Mouse (Mus musculus) right cerebral cortex, postnatal 4 days (tissue): ENCODE data around the gene Pkm.

Experiments used
- DNase-seq: peaks from one replicate; pipeline ENCODE4 v3.0.0-alpha.2; 2022

The Pkm gene

GRCm38 (mm10) chr9:59655958-59656634 lies at the start of gene Pkm:
Gene Pkm (plus strand): TSS chr9:59656368.
- peak; percentile 90 for DNase-seq

DNA sequence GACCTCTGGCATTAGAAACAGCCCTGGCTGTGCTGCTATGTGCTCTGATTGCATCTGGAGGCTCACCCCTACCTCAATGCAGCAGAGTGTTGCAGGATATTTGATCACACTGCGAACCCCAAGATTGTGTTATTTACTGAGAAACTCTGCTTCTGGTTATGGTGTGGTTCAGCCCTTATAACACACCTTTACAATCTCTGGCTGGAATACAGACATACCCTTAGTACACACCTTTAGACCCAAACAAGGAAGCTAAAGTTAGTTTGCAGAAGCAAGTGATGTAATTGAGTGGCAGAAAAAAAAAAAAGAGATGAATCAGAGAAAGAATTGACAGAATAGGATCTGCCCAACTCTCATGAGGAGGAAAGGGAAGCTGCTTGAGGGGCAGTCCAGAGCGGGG lies 45.2 kb upstream of the Pkm start:
- no peak for DNase-seq

DNA sequence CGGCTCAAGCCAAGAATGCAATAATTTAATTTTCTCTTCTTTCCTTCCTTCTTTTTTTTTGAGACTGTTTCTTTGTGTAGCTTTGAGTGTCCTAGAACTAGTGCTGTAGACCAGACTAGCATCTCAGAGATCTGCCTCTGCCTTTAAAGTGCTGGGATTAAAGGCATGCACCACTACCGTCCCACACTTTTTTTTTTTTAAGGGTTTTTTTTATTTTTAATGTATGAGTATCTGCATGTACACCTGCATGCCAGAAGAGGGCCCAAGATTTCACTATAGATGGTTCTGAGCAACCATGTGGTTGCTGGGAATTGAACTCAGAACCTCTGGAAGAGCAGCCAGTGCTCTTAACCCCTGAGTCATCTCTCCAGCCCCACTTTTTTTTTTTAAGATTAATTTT lies 40.4 kb upstream of the Pkm start:
- no peak for DNase-seq

- peak; percentile 100 for DNase-seq
Observed at GRCm38 (mm10) chr9:59616622-59617306, 39.4 kb upstream of the Pkm start, which contains the start of gene Parp6. Gene Parp6 (plus strand): TSS chr9:59617284.

GRCm38 (mm10) chr9:59617307-59617973 lies 38.7 kb upstream of the Pkm start:
- no peak for DNase-seq

- no peak for DNase-seq
Observed at GRCm38 (mm10) chr9:59638372-59638771, 17.8 kb upstream of the Pkm start.

GRCm38 (mm10) chr9:59639936-59640335 lies 16.2 kb upstream of the Pkm start:
- DNase-seq, result no peak

- DNase-seq, result no peak
Observed at GRCm38 (mm10) chr9:59641320-59641719, 14.8 kb upstream of the Pkm start.

GRCm38 (mm10) chr9:59649911-59650310 lies 6.3 kb upstream of the Pkm start:
- no peak for DNase-seq

GRCm38 (mm10) chr9:59653371-59653770 lies 2.8 kb upstream of the Pkm start:
- DNase-seq, result no peak

DNA sequence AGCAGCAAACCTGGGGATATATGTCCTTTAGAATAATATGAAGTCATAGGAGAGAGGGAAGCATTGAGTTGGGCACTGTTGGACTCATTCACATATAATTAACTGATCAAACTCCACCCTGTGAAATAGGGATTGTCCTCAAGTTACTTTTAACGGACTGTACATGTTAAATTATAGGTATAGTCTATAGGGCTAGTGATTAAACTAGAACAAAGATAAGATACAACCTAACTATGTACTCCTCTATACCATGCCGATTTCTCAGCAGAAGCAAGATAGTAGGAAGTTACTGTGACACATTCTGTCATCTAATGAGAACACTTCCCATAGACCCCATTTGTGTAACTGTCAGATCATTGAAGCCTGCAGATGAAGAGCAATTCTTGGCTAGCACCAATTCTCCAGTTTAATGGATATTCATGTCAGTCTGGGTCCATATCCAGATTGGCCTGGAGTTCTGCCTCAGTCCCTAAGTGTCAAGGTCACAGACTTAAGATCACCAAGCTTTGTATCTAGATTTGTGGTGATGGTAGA lies 1.7 kb upstream of the Pkm start:
- DNase-seq, result no peak

DNA sequence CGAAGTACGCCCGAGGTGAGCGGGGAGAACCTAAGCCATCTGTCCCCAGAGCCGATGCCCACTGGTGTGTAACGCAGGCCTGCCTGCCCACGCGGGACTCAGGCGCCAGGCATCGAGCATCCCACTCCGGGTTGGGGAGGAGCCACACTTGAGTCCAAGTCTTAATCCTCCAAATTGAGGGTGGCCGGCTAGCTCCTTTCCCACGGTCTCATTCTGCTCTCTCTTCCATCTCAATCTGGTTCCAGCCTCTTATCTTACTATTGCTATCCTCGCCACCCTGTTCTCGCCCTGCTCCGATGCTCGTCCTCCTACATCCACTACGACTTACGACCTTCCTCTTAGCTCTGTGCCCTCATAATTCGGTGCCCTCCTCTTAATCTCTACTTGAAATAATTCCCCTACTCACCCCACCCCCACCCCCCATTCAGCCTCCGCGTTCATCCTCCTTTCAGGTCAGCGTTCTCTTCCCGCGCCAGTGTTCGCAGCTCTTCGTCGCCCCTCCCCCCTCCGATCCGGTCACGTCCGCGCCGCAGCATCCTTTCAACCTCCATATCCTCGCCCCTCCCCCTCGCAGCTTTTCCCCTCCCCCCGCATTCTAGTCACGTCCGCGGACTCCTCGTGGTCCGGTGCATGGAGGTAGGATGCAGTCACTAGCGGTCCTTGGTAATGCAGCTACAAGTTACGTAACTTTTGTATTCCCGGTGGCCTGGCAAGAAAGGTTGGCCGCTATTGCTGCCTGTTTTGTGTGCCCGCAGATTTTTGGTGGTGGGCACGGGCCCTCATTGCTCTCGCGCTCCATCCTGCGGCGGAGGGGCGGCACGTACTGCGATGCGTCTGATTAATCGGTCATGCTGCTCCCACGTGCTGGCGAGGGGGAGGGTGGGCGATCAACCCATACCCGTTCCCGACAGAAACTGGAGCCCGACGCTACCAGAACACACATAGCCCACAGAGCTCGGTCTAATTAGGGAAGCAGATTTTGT lies 758 bp downstream of the Pkm start:
- DNase-seq, result peak; percentile 91

- no peak for DNase-seq
Observed at GRCm38 (mm10) chr9:59658146-59658545, 2.0 kb downstream of the Pkm start.

GRCm38 (mm10) chr9:59659036-59660026 lies 3.2 kb downstream of the Pkm start:
- peak; percentile 76 for DNase-seq

DNA sequence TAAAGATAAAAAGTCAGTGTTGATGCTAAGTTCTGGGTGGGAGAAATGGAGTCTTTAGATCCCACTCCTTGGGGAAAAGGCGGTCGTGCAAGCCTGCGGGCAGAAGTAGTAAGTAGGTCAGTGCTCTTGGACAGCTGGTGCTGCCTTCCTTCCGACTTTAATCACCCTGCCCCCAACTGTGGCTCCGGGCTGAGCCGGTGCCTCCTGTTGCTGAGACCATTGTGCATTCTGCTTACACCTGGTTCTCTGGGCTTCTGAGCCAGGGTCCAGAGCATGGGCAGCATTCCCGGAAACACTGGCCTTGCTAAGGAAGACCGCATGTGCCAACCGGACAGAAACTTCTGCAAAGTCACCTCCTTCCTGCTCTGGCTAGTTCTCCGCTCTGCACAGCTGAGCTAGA lies 4.3 kb downstream of the Pkm start:
- no peak for DNase-seq

DNA sequence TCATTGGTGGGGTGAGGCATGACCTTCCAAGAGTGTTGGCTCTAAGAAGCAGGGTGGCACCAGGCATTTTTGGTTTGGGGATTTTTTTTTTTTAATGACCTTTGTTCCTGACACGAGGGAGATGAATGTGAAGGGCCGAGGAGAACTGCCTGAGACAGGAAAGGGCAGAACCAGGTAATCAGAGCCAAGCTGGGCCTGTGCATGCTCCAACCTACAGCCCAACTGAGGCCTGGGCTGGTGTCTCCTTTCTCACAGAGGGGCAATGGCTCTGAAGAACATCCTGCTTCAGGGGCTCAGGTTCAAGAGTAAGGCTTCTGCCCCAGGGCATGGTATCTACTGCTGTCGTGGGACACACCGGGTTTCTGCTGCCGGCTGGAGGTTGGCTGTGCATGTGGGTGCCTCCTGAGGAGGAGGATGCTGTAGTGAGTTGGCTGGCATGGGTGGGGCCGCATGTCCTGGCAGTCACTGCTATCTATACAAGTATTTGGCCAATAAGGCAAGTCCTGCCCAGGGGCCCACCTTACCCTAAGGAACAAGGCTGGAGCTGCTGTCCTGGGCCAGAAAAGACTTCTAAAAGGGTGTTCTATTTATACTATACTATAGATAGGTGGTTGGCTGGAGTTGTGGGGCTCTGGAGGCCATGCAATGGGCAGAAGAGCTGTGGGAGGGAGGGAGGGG lies 5.3 kb downstream of the Pkm start:
- no peak for DNase-seq

- DNase-seq, result no peak
Observed at GRCm38 (mm10) chr9:59663226-59663625, 7.1 kb downstream of the Pkm start.

DNA sequence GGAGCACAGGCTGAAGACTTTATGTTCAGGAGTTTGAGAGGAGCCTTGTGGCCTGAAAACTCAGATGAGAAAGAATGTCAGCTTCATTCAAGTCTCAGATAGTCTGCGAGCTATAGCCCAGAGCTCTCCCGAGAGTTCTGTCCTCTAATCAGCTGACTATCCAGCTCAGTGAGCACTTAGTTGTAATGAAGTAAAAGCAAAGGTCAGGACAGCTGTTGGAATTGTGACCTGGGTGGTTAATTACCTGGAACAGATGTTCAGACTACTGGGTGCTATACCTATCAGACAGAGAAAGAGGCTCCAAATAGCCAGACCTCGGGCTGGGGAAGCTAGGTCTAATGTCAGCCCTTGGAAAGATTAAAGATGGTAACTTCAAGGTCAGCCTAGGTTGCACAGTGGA lies 7.8 kb downstream of the Pkm start:
- DNase-seq, result no peak

GRCm38 (mm10) chr9:59664664-59665256 lies 8.6 kb downstream of the Pkm start:
- DNase-seq, result no peak

DNA sequence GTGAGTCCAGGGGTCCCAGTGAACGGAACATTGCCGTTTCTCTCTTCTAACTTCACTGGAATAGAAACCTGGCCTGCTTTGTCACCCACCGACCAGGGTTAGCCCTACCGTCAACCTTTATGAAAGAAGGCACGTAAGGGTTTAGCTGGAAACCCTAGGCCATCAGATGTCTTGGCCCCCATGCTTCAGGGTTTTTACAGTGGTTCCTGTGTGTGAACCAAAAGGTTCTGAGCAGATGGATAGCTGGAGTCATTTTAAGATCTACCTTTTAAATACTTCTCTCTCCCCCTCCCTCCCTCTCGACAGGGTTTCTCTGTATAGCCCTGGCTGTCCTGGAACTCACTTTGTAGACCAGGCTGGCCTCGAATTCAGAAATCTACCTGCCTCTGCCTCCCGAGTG lies 9.8 kb downstream of the Pkm start:
- DNase-seq, result no peak
